Mouse (Mus musculus): ENCODE measurements around the gene Dmd. TPM values are rescaled to one million over a fixed set of nuclear protein-coding genes. Genes with fewer than 3 reads are reported as not detected.
A peak's percentile ranks its signal among the peaks of the same experiment; 100 is the strongest.

The Dmd gene
- polyA plus RNA-seq, 1 experiment: 24.7 TPM

DNA sequence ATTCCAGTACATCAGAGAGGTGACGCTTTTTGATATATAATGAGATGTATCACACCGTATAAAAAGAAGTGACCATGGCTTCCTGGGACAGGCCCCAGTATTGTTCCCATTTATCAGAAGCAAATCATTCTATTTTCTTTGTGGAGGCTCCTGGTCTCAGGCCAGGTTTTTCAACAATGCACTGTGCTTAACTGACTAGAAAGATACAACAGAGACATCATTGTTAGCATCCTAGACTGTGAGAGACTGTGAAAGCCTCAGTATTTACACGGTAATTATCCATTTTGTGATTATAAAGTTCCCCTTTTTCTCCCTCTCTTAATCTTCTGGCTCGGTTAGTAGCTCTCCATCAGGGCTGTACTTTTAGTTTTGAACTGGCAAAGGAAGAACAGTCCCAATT lies 1487.9 kb downstream of the Dmd start:
- peak; percentile 64 for DNase-seq (ENCODE audit: low read depth)
- TF ChIP-seq CTCF (IDR thresholded peaks at IDR 0.05; ENCODE audit: borderline replicate concordance, extremely low read depth, insufficient read depth, insufficient read length) (no peak), POLR2A (IDR thresholded peaks at IDR 0.05; ENCODE audit: borderline replicate concordance, extremely low read depth, insufficient read depth, insufficient read length, poor library complexity, severe bottlenecking) (no peak)

- no peak for DNase-seq (ENCODE audit: low read depth)
- TF ChIP-seq POLR2A (IDR thresholded peaks at IDR 0.05; ENCODE audit: borderline replicate concordance, extremely low read depth, insufficient read depth, insufficient read length, poor library complexity, severe bottlenecking): no peak
Measured at GRCm38 (mm10) chrX:84442996-84443395, 1494.3 kb downstream of the Dmd start.

DNA sequence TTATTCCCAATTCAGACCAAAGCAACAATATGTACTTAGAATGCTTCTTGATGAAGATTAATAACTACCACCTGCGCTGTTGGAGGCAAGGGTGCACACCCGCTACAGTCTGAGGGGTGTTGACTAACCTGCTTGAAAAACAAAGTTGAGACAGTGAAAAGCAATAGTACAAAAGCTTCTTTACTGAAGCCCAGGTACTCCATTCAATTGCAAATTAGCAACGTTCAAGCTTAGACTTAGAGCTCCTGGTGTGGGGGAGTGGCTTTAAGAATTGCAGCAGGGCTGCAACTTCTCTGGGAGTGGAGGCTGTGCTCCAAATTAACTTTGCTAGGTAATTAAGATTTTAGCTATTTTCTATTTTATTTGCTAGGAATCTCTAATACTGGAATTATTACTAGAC lies 1495.3 kb downstream of the Dmd start:
- DNase-seq (ENCODE audit: low read depth): no peak
- TF ChIP-seq POLR2A (IDR thresholded peaks at IDR 0.05; ENCODE audit: borderline replicate concordance, extremely low read depth, insufficient read depth, insufficient read length, poor library complexity, severe bottlenecking) (no peak), CTCF (IDR thresholded peaks at IDR 0.05; ENCODE audit: borderline replicate concordance, extremely low read depth, insufficient read depth, insufficient read length) (no peak)

- DNase-seq (ENCODE audit: low read depth): no peak
- TF ChIP-seq POLR2A (IDR thresholded peaks at IDR 0.05; ENCODE audit: borderline replicate concordance, extremely low read depth, insufficient read depth, insufficient read length, poor library complexity, severe bottlenecking) (no peak), CTCF (IDR thresholded peaks at IDR 0.05; ENCODE audit: borderline replicate concordance, extremely low read depth, insufficient read depth, insufficient read length) (no peak)
Measured at GRCm38 (mm10) chrX:84444638-84445037, 1496.0 kb downstream of the Dmd start.

DNA sequence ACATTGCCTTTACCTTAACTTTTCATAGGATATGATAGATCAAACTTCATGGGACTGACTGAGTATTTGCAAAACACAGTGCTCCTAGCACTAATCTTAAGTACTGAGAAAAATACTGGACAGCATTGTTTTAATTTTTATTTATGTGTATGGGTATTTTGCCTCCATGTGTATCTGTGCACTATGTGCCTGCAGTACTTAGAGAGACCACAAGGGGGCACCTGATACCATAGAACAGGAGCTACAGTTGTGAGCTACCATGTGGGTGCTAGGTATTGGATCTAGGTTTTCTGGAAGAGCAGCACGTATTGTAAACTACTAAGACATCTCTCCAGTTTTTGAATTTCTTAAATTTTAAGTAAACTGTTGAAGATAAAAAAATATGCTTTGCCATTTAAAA lies 1505.8 kb downstream of the Dmd start:
- no peak for DNase-seq (ENCODE audit: low read depth)
- TF ChIP-seq POLR2A (IDR thresholded peaks at IDR 0.05; ENCODE audit: borderline replicate concordance, extremely low read depth, insufficient read depth, insufficient read length, poor library complexity, severe bottlenecking): no peak
- TF ChIP-seq CTCF (IDR thresholded peaks at IDR 0.05; ENCODE audit: borderline replicate concordance, extremely low read depth, insufficient read depth, insufficient read length): peak; percentile 38; the same call in 1 of the 2 replicates

DNA sequence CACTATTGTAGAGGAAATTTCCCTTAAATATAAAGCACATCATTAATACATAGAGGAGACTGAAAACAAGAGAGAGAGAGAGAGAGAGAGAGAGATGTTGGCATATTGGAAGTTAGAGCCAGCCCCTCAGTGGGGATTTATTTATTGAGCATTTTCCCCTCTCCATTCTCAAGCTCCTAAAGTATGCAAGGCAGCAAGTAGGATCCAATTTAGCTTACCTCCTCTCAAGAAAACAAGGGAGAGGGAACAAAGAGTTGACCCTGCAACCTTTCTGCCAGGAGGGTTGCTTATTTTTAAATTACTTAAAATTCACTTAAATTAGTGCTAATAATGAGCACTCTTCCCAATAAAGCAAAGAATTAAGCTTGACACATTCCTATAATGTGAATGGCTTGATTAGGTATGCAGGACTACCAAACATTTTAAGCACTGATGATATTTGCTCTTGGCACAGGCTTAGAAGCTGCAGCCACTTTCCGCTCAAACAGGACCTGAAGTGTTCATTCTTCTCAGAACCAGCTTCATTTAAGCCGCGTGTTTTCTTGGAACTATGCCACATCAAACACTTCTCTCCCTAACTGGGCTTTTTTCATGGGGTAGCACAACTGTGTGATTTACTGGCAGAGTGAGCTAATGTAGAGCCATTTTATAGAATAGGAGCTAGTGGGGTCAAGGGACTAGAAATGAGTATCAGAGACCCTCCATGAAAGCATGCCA lies 1566.1 kb downstream of the Dmd start:
- peak; percentile 92 for DNase-seq (ENCODE audit: low read depth)
- no peak for TF ChIP-seq POLR2A (IDR thresholded peaks at IDR 0.05; ENCODE audit: borderline replicate concordance, extremely low read depth, insufficient read depth, insufficient read length, poor library complexity, severe bottlenecking)
- no peak for TF ChIP-seq CTCF (IDR thresholded peaks at IDR 0.05; ENCODE audit: borderline replicate concordance, extremely low read depth, insufficient read depth, insufficient read length)

DNA sequence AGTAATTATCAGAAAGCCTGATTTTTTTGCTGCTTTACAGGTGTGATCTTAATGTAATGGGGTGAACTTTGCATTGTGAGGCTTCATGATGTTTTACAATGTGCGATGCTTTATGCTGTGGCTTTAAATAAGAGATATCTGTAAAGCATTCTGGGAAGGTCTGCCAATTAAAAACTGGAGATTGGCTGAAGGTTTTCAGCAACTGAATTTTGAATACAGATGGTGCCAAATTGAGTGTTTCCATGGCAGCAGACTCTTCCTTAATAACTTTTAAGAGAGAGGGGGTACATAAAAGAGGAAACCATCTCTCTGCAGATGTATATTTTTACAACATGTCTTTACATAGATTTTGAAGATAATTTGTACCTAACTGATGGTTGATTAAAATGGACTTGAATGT lies 1603.3 kb downstream of the Dmd start:
- TF ChIP-seq POLR2A (IDR thresholded peaks at IDR 0.05; ENCODE audit: borderline replicate concordance, extremely low read depth, insufficient read depth, insufficient read length, poor library complexity, severe bottlenecking): no peak
- TF ChIP-seq CTCF (IDR thresholded peaks at IDR 0.05; ENCODE audit: borderline replicate concordance, extremely low read depth, insufficient read depth, insufficient read length): no peak
- peak; percentile 60 for DNase-seq (ENCODE audit: low read depth)

- TF ChIP-seq CTCF (IDR thresholded peaks at IDR 0.05; ENCODE audit: borderline replicate concordance, extremely low read depth, insufficient read depth, insufficient read length) (no peak), POLR2A (IDR thresholded peaks at IDR 0.05; ENCODE audit: borderline replicate concordance, extremely low read depth, insufficient read depth, insufficient read length, poor library complexity, severe bottlenecking) (no peak)
- DNase-seq (ENCODE audit: low read depth): no peak
Measured at GRCm38 (mm10) chrX:84553441-84553840, 1604.8 kb downstream of the Dmd start.

DNA sequence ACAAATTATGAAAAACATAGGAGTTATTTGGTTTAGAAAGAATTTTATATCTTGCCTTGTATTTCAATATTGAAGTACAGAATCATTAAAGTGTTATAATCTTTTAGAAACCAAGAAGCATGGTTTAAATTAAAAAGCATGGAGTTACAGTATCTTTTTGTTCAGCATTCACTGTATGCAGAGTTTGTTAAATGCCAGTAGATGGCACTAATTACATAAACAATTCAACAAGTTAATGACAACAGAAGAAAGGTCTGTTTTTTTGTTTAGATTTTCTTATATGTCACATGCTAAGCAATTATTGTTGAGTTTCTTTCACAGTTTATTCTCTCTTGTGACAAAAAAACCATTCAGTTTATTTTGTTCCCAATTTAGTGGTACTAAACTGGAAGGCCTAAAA lies 1649.8 kb downstream of the Dmd start:
- peak; percentile 18 for DNase-seq (ENCODE audit: low read depth)
- TF ChIP-seq CTCF (IDR thresholded peaks at IDR 0.05; ENCODE audit: borderline replicate concordance, extremely low read depth, insufficient read depth, insufficient read length) (no peak), POLR2A (IDR thresholded peaks at IDR 0.05; ENCODE audit: borderline replicate concordance, extremely low read depth, insufficient read depth, insufficient read length, poor library complexity, severe bottlenecking) (no peak)

DNA sequence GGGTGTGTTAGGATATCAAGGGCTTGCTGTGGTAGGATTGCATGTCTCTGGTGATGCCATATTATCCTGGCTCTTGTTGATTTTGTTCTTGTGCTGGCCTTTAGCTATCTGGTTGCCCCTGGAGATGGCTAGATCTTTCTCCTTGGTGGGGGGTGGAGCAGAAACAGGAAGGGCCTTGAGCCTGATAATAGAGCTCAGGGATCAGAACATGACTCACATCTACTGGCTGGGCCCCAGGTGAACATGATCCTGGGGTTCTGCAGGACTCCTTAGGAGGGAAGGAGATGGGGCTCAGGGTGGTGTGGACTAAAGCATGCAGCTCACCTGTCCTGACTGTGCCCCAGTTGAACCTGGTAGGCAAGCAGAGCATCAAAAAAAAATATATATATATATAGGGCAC lies 1691.8 kb downstream of the Dmd start:
- no peak for DNase-seq (ENCODE audit: low read depth)
- TF ChIP-seq CTCF (IDR thresholded peaks at IDR 0.05; ENCODE audit: borderline replicate concordance, extremely low read depth, insufficient read depth, insufficient read length) (no peak), POLR2A (IDR thresholded peaks at IDR 0.05; ENCODE audit: borderline replicate concordance, extremely low read depth, insufficient read depth, insufficient read length, poor library complexity, severe bottlenecking) (no peak)

DNA sequence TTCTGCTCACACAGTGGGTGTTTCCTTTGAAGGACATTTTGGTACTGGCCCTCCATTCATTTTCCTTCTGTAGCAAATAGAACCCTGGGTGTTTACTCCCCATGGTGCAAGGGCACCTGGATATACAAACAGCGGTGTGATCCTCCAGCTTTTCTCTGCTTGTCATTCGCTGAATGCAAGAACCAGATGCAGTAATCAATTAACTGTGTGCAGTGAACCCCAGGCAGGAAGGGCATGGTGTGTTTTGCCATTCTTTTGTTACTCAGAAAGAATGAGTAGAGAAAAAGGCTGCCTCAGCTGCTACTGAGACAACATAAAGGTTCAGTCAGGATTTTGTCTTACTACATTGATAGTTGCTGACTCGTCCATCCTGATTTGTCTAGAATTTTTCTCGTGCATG lies 1799.0 kb downstream of the Dmd start:
- TF ChIP-seq POLR2A (IDR thresholded peaks at IDR 0.05; ENCODE audit: borderline replicate concordance, extremely low read depth, insufficient read depth, insufficient read length, poor library complexity, severe bottlenecking): no peak
- no peak for TF ChIP-seq CTCF (IDR thresholded peaks at IDR 0.05; ENCODE audit: borderline replicate concordance, extremely low read depth, insufficient read depth, insufficient read length)
- peak; percentile 19 for DNase-seq (ENCODE audit: low read depth)

GRCm38 (mm10) chrX:84860012-84860647 lies 1911.5 kb downstream of the Dmd start:
- TF ChIP-seq POLR2A (IDR thresholded peaks at IDR 0.05; ENCODE audit: borderline replicate concordance, extremely low read depth, insufficient read depth, insufficient read length, poor library complexity, severe bottlenecking): no peak
- no peak for TF ChIP-seq CTCF (IDR thresholded peaks at IDR 0.05; ENCODE audit: borderline replicate concordance, extremely low read depth, insufficient read depth, insufficient read length)
- peak; percentile 89 for DNase-seq (ENCODE audit: low read depth)
